1 mouse cellular context compared by ENCODE assay signal in the genomic region with DNA sequence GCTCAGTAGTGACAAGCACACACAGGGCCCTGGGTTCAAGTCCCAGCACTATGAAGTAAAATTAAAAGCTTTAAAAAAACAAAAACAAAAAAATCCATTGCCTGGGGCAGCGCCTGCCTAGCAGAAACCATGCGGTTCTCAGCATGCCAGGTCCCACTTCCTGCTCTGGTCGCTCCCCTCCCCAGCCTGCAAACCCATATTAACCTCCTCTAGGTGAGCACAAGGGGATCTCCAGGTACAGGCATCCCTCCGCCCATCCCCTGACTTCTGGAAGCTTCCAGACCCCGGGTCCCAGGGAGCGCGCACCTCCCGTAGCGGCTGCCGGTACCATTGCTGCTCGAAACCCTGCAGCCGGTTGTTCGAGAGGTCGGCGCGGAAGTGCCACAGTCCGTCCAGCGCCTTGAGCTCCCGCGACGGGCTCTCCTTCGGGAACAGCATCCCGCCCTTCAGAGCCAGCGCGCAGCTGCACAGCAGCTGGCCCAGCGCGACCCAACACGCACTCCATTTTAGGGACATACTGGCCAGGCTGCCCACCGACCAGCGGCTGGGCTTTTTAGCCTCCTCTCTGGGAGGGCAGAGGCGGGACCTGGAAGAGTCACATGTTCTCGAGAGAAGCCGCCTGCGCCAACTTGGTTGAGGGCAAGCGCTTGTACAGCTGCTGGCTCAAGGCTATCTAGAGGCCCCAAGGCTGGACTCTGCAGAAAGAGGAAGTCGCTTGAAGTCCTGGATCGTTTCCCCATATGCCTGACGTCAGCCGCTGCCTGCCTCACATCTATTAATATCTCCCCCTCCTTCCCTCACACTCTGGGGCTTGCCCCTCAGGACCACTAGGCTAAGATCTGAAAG.
TF ChIP-seq lines count a peak whose summit lies in the region.

A gene (minus strand): TSS at position 749 of the 846 bp plus-strand sequence.

TF ChIP-seq in CH12.LX, 34 proteins besides CTCF, POLR2A, EP300 and RAD21 (continued from another document):
- TF ChIP-seq JUND (conservative IDR thresholded peaks at IDR 0.05; ENCODE audit: low read depth, low read length) (no peak), ZMIZ1 (IDR thresholded peaks at IDR 0.05; ENCODE audit: low read depth, low read length) (peak; percentile 60), MEF2A (IDR thresholded peaks at IDR 0.05; ENCODE audit: borderline replicate concordance, low read depth, low read length) (peak; percentile 95), IRF4 (IDR thresholded peaks at IDR 0.05; ENCODE audit: low read depth, low read length) (peak; percentile 78), TCF12 (IDR thresholded peaks at IDR 0.05; ENCODE audit: low read depth, low read length) (peak; percentile 79), UBTF (IDR thresholded peaks at IDR 0.05; ENCODE audit: low read depth, low read length) (peak; percentile 80; the same call in 1 of the 2 replicates), ZC3H11A (IDR thresholded peaks at IDR 0.05; ENCODE audit: low read depth, low read length) (no peak), ETS1 (conservative IDR thresholded peaks at IDR 0.05; ENCODE audit: low read depth, low read length) (peak; percentile 79), HCFC1 (IDR thresholded peaks at IDR 0.05; ENCODE audit: low read depth, low read length) (peak; percentile 85), CHD2 (IDR thresholded peaks at IDR 0.05; ENCODE audit: low read length) (no peak), ZNF384 (IDR thresholded peaks at IDR 0.05; ENCODE audit: low read depth, low read length) (no peak), RCOR1 (conservative IDR thresholded peaks at IDR 0.05; ENCODE audit: low read depth, low read length) (peak; percentile 66), NELFE (IDR thresholded peaks at IDR 0.05; ENCODE audit: low read depth, low read length) (peak; percentile 74), MAZ (IDR thresholded peaks at IDR 0.05; ENCODE audit: low read depth, low read length) (no peak), KAT2A (IDR thresholded peaks at IDR 0.05; ENCODE audit: insufficient replicate concordance, low read length) (peak; percentile 45; the same call in 1 of the 2 replicates), PAX5 (IDR thresholded peaks at IDR 0.05; ENCODE audit: low read length) (no peak), SIN3A (IDR thresholded peaks at IDR 0.05; ENCODE audit: low read length) (peak; percentile 84; the same call in 1 of the 2 replicates), POLR2AphosphoS2 (IDR thresholded peaks at IDR 0.05; ENCODE audit: low read depth, low read length) (no peak), MAX (IDR thresholded peaks at IDR 0.05; ENCODE audit: low read length) (peak; percentile 73), TBP (conservative IDR thresholded peaks at IDR 0.05; ENCODE audit: low read depth, low read length) (peak; percentile 82), MAFK (IDR thresholded peaks at IDR 0.05; ENCODE audit: insufficient replicate concordance, low read length) (no peak), ELF1 (IDR thresholded peaks at IDR 0.05; ENCODE audit: low read depth, low read length) (peak; percentile 78), USF1 (IDR thresholded peaks at IDR 0.05; ENCODE audit: low read depth, low read length) (peak; percentile 93), NRF1 (IDR thresholded peaks at IDR 0.05; ENCODE audit: low read depth, low read length) (peak; percentile 68)
